Comparison of ENCODE assay signal across 8 mouse cellular contexts in genomic region chr11:20742361-20742897, GRCm38 (mm10). TPM values are rescaled to one million over a fixed set of nuclear protein-coding genes. Genes with fewer than 3 reads are reported as not detected.
A peak's percentile ranks its signal among the peaks of the same experiment; 100 is the strongest.
DNase-seq lines count a peak whose midpoint lies in the region; ATAC-seq lines count a peak whose summit lies in the region.

No protein-coding gene starts in this region.

- peak overlapping the region; percentile 90 for H3K9ac ChIP-seq in embryonic facial prominence, embryonic 13.5 days
- H3K9ac ChIP-seq in heart, embryonic 14.5 days (ENCODE audit: low read length) = peak overlapping the region; percentile 91
- peak overlapping the region; percentile 96 for H3K9ac ChIP-seq in liver, embryonic 12.5 days

- H3K36me3 ChIP-seq in embryonic facial prominence, embryonic 13.5 days = no peaks in the 10 kb centered on the region
- no peaks in the 10 kb centered on the region for H3K36me3 ChIP-seq in heart, embryonic 14.5 days (ENCODE audit: control insufficient read depth, insufficient read depth, low read length)
- peaks cover 3% of the 10 kb centered on the region for H3K36me3 ChIP-seq in liver, embryonic 12.5 days

- no peaks in the 10 kb centered on the region for H3K4me1 ChIP-seq in embryonic facial prominence, embryonic 13.5 days
- H3K4me1 ChIP-seq in heart, embryonic 14.5 days (ENCODE audit: control insufficient read depth in 2 of 2, insufficient read depth in 2 of 2, low read length in 2 of 2) = peaks cover 0 to 4% of the 10 kb centered on the region in 2 experiments; a peak in 2 of 4 replicates
- peaks cover 13% of the 10 kb centered on the region for H3K4me1 ChIP-seq in liver, embryonic 12.5 days

- no peaks in the 10 kb centered on the region for H3K9me3 ChIP-seq in embryonic facial prominence, embryonic 13.5 days
- H3K9me3 ChIP-seq in heart, embryonic 14.5 days (ENCODE audit: control insufficient read depth, low read length) = no peaks in the 10 kb centered on the region
- H3K9me3 ChIP-seq in liver, embryonic 12.5 days (replicated peaks) = no peaks in the 10 kb centered on the region

- peak overlapping the region; percentile 89 for H3K4me2 ChIP-seq in embryonic facial prominence, embryonic 13.5 days
- peak overlapping the region; percentile 69 for H3K4me2 ChIP-seq in heart, embryonic 14.5 days (ENCODE audit: low read length)
- H3K4me2 ChIP-seq in liver, embryonic 12.5 days = peak overlapping the region; percentile 91

- H3K4me3 ChIP-seq in embryonic facial prominence, embryonic 13.5 days = peak overlapping the region; percentile 97
- peak overlapping the region; percentile 94 to 98 for H3K4me3 ChIP-seq in heart, embryonic 14.5 days (ENCODE audit: control insufficient read depth in 1 of 2, insufficient read depth in 1 of 2, low read depth in 1 of 2, low read length in 2 of 2)
- H3K4me3 ChIP-seq in liver, embryonic 12.5 days = peak overlapping the region; percentile 93

- no peaks in the 10 kb centered on the region for H3K27me3 ChIP-seq in embryonic facial prominence, embryonic 13.5 days
- H3K27me3 ChIP-seq in heart, embryonic 14.5 days (ENCODE audit: control insufficient read depth, insufficient read depth, low read length) = no peaks in the 10 kb centered on the region
- no peaks in the 10 kb centered on the region for H3K27me3 ChIP-seq in liver, embryonic 12.5 days (replicated peaks)

- WGBS in embryonic facial prominence, embryonic 13.5 days = under 1% methylated on average over 9 of the region's 9 CpGs
- WGBS in heart, embryonic 14.5 days = under 1% methylated on average over 9 of the region's 9 CpGs
- under 1% methylated on average over 9 of the region's 9 CpGs for WGBS in liver, embryonic 12.5 days (ENCODE audit: insufficient replicate concordance)

- peak overlapping the region; percentile 94 for H3K27ac ChIP-seq in embryonic facial prominence, embryonic 13.5 days
- H3K27ac ChIP-seq in heart, embryonic 14.5 days (replicated peaks in 1 of 2; ENCODE audit: control insufficient read depth in 1 of 2, insufficient read depth in 1 of 2, low read depth in 2 of 2, low read length in 2 of 2) = peak overlapping the region; percentile 97 to 98
- peak overlapping the region; percentile 97 for H3K27ac ChIP-seq in liver, embryonic 12.5 days

- peak; percentile 37 for ATAC-seq in CD4-positive, CD25-positive, alpha-beta regulatory T cell, adult 4 months
- no peak for ATAC-seq in embryonic facial prominence, embryonic 13.5 days (ENCODE audit: insufficient number of reproducible peaks, insufficient read depth, low FRiP score, low TSS enrichment, low read depth)
- ATAC-seq in heart, embryonic 14.5 days (ENCODE audit: insufficient number of reproducible peaks, insufficient read depth, low FRiP score, low read depth) = no peak
- ATAC-seq in liver, embryonic 12.5 days = 0 out of 2 replicates have a peak, but pooled peaks have one; percentile 8

- DNase-seq in adrenal gland, postnatal 14 days = peak; percentile 67
- peak; percentile 76 for DNase-seq in kidney, postnatal 10 days
- DNase-seq in natural killer cell, adult 2 months (ENCODE audit: low spot score in 2 of 2) = peak; percentile 77 to 79
- peak; percentile 71 for DNase-seq in testis, postnatal 10 days (ENCODE audit: low spot score)

RNA-seq across cellular contexts. Expression of gene Aftph, which starts 1.0 kb away (rescaled TPM):
- 10 to 100 TPM; 43.3 to 57.5 TPM for polyA plus RNA-seq in CD4-positive, CD25-positive, alpha-beta regulatory T cell, adult 4 months (2017; shearing (Covaris generic))
- total RNA-seq in adrenal gland, postnatal 14 days (2021) = 43.4 and 44.6 TPM in 2 replicates
- polyA plus RNA-seq in embryonic facial prominence, embryonic 13.5 days (2015; fragmentation: Nextera tagmentation; extraction: Ambion mirVana) = 19.2 and 22.4 TPM in 2 replicates
- polyA plus RNA-seq in heart, embryonic 14.5 days (2014; fragmentation: Nextera tagmentation; extraction: Ambion mirVana) = 10.8 and 11.2 TPM in 2 replicates
- polyA plus RNA-seq in liver, embryonic 12.5 days (2016; fragmentation: Nextera tagmentation; extraction: Ambion mirVana) = 17.2 and 17.4 TPM in 2 replicates

Comparison
In these comparisons a context has a peak if more than half of its experiments do, and no peak if none do; other contexts are left out.
1. ATAC-seq: peak in CD4-positive, CD25-positive, alpha-beta regulatory T cell, adult 4 months (single experiment) and liver, embryonic 12.5 days (single experiment); none in embryonic facial prominence, embryonic 13.5 days (single experiment) and heart, embryonic 14.5 days (single experiment).
2. Peak in every context shown above with its lines, with median percentiles within 50 percentile points of each other: DNase-seq, H3K27ac ChIP-seq, H3K4me2 ChIP-seq, H3K4me3 ChIP-seq and H3K9ac ChIP-seq.